Mouse (Mus musculus) hindbrain, embryonic 12.5 days (tissue): ENCODE data around the gene Rbm45. TPM values are rescaled to one million over a fixed set of nuclear protein-coding genes. Genes with fewer than 3 reads are reported as not detected.
A peak's percentile ranks its signal among the peaks of the same experiment; 100 is the strongest.

Source experiments
- ATAC-seq: fragments of 200-750 bp; cut with Nextera tagmentation; 2 replicates; pipeline ENCODE4 v1.8.0; 2017; ENCODE audit warnings: moderate TSS enrichment; ENCODE audit not compliant: low FRiP score
- H3K27ac ChIP-seq: fragments of 300-500 bp; sonication (generic); 2 replicates; pipeline ENCODE4 v1.5.1; 2016; ENCODE audit warnings: mild to moderate bottlenecking
- H3K27me3 ChIP-seq: fragments of 300-500 bp; sonication (generic); 2 replicates; pipeline ENCODE4 v1.6.1; 2016; ENCODE audit warnings: mild to moderate bottlenecking
- H3K36me3 ChIP-seq: fragments of 300-500 bp; sonication (generic); 2 replicates; pipeline ENCODE4 v1.6.1; 2016; ENCODE audit warnings: mild to moderate bottlenecking
- H3K4me1 ChIP-seq: fragments of 300-500 bp; sonication (generic); 2 replicates; pipeline ENCODE4 v1.6.1; 2016
- H3K4me2 ChIP-seq: fragments of 300-500 bp; sonication (generic); replicated peaks from 2 replicates; pipeline ENCODE4 v1.6.1; 2016; ENCODE audit warnings: mild to moderate bottlenecking
- H3K4me3 ChIP-seq: fragments of 300-500 bp; sonication (generic); 2 replicates; pipeline ENCODE4 v1.5.1; 2016; ENCODE audit warnings: mild to moderate bottlenecking
- H3K9ac ChIP-seq: fragments of 300-500 bp; sonication (generic); 2 replicates; pipeline ENCODE4 v1.6.1; 2016; ENCODE audit warnings: mild to moderate bottlenecking, moderate library complexity
- H3K9me3 ChIP-seq: fragments of 300-500 bp; sonication (generic); replicated peaks from 2 replicates; pipeline ENCODE4 v1.6.1; 2016; ENCODE audit warnings: mild to moderate bottlenecking
- WGBS: fragments of 180-500 bp; shearing (Covaris S2); methylation state at CpG from one replicate; pipeline ENCODE4 v1.1.7; 2016; 5-methylcytosine and 5-hydroxymethylcytosine counted together
- polyA plus RNA-seq: library from polyadenylated mRNA; unstranded; fragments of >200 nt; fragmentation: Nextera tagmentation; extraction: Ambion mirVana; gene quantifications from 2 replicates; pipeline ENCODE4 v1.2.1, GENCODE M21; 2016

The Rbm45 gene
- polyA plus RNA-seq, 1 experiment from 2014 or later: 18.4 TPM

DNA sequence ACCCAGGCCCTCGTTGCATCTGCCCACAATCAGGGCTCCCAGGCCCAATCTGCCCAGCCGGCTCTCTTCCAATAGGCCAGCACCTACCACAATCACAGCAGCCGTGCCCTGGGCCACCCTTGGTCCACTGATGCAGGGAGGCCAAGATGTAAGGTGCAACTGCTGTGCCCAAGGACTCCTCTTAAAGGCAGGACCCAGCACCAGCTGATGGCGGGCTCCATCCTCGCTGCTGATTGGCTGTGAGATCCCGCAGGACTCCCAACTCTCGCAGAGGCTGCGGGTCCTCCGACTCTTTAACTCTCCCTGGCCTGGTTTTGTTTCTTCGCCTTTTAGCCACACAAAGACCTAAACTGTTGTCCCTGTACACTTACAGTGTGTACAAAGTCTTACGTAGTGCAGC lies 9.6 kb upstream of the Rbm45 start, which contains the start of gene Cyct:
TSS of gene Cyct (minus strand) at position 225 of the 400 bp plus-strand sequence.
- Histone ChIP-seq H3K4me1 (no peaks in the 10 kb centered on the region), H3K4me2 (no peak within 1 kb of the TSS), H3K27ac (no peak within 1 kb of the TSS), H3K36me3 (no peaks in the 10 kb centered on the region), H3K4me3 (no peak within 1 kb of the TSS), H3K27me3 (no peaks in the 10 kb centered on the region), H3K9me3 (no peaks in the 10 kb centered on the region), H3K9ac (no peak within 1 kb of the TSS)
- no peak for ATAC-seq
- WGBS: 88% methylated on average over 11 of the region's 11 CpGs

DNA sequence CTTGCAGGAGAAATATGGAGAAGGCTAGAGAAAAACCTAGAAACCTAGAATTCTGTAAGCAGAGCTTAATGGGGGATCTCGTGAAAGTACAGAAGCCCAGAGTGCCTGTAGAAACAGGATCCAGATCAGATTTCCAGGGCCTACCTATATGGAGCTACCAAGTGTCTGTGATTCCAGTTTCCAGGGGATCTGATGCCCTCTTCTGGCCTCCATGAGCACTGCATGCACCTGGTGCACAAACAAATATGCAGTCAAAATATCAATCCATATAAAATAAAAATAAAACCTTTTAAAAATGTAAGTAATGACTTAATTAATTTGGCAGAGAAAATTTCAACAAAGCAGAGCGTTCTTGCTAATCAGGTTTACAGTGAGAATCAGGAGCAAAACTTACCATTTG lies 7.7 kb upstream of the Rbm45 start:
- Histone ChIP-seq H3K4me1 (no peaks in the 10 kb centered on the region), H3K9ac (no peak overlapping the region), H3K9me3 (no peaks in the 10 kb centered on the region), H3K27me3 (no peaks in the 10 kb centered on the region), H3K4me3 (no peak overlapping the region), H3K27ac (no peak overlapping the region), H3K36me3 (no peaks in the 10 kb centered on the region), H3K4me2 (no peak overlapping the region)
- ATAC-seq: no peak
- 50% methylated on average over 2 of the region's 2 CpGs for WGBS

GRCm38 (mm10) chr2:76365811-76366210 lies 4.0 kb upstream of the Rbm45 start:
- no peaks in the 10 kb centered on the region for H3K36me3 ChIP-seq
- H3K9me3 ChIP-seq: no peaks in the 10 kb centered on the region
- peaks cover 1% of the 10 kb centered on the region for H3K4me1 ChIP-seq
- no peak overlapping the region for H3K9ac ChIP-seq
- ATAC-seq: no peak
- no peak overlapping the region for H3K27ac ChIP-seq
- H3K27me3 ChIP-seq: no peaks in the 10 kb centered on the region
- WGBS: 67% methylated on average over 4 of the region's 4 CpGs
- no peak overlapping the region for H3K4me2 ChIP-seq
- no peak overlapping the region for H3K4me3 ChIP-seq

GRCm38 (mm10) chr2:76367188-76367922 lies 2.4 kb upstream of the Rbm45 start:
- Histone ChIP-seq H3K9me3 (no peaks in the 10 kb centered on the region), H3K4me3 (no peak overlapping the region), H3K27ac (no peak overlapping the region), H3K27me3 (no peaks in the 10 kb centered on the region), H3K9ac (no peak overlapping the region), H3K4me1 (peaks cover 8% of the 10 kb centered on the region), H3K4me2 (no peak overlapping the region), H3K36me3 (no peaks in the 10 kb centered on the region)
- WGBS: 20% methylated on average over 9 of the region's 9 CpGs
- ATAC-seq: no peak

- 0 out of 2 replicates have a peak, but pooled peaks have one; percentile 1 for ATAC-seq
- Histone ChIP-seq H3K36me3 (peaks cover 10% of the 10 kb centered on the region), H3K27ac (no peak overlapping the region), H3K4me2 (no peak overlapping the region), H3K4me1 (peaks cover 8% of the 10 kb centered on the region), H3K9ac (no peak overlapping the region), H3K4me3 (no peak overlapping the region), H3K27me3 (no peaks in the 10 kb centered on the region), H3K9me3 (no peaks in the 10 kb centered on the region)
- 72% methylated on average over 13 of the region's 13 CpGs for WGBS
These were observed 723 bp upstream of the Rbm45 start for GRCm38 (mm10) chr2:76368861-76369660.

DNA sequence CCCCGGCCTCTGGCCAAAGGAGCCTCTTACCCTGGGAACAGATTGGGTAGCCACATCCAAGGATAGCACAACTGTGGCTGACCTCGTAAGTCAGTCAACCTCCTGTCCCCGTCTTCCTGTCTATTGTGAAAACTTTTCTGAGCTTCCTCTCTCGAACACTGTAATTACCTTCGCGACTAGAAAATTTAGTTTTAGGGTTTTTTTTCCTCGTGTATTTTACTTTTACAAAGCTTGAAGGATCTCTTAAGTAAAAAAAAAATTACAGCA lies 805 bp downstream of the Rbm45 start:
- no peaks in the 10 kb centered on the region for H3K9me3 ChIP-seq
- H3K36me3 ChIP-seq: peaks cover 20% of the 10 kb centered on the region
- H3K9ac ChIP-seq: peak overlapping the region; percentile 95
- no peak overlapping the region for H3K27ac ChIP-seq
- peak overlapping the region; percentile 86 for H3K4me2 ChIP-seq
- no peak for ATAC-seq
- peaks cover 8% of the 10 kb centered on the region for H3K4me1 ChIP-seq
- H3K27me3 ChIP-seq: no peaks in the 10 kb centered on the region
- WGBS: 6% methylated on average over 7 of the region's 7 CpGs
- peak overlapping the region; percentile 96 for H3K4me3 ChIP-seq

GRCm38 (mm10) chr2:76372244-76372643 lies 2.5 kb downstream of the Rbm45 start:
- Histone ChIP-seq H3K9ac (no peak overlapping the region), H3K4me1 (peaks cover 8% of the 10 kb centered on the region), H3K9me3 (no peaks in the 10 kb centered on the region), H3K36me3 (peaks cover 30% of the 10 kb centered on the region), H3K4me2 (no peak overlapping the region), H3K4me3 (no peak overlapping the region), H3K27ac (no peak overlapping the region), H3K27me3 (no peaks in the 10 kb centered on the region)
- no peak for ATAC-seq
- 87% methylated on average over 4 of the region's 4 CpGs for WGBS

DNA sequence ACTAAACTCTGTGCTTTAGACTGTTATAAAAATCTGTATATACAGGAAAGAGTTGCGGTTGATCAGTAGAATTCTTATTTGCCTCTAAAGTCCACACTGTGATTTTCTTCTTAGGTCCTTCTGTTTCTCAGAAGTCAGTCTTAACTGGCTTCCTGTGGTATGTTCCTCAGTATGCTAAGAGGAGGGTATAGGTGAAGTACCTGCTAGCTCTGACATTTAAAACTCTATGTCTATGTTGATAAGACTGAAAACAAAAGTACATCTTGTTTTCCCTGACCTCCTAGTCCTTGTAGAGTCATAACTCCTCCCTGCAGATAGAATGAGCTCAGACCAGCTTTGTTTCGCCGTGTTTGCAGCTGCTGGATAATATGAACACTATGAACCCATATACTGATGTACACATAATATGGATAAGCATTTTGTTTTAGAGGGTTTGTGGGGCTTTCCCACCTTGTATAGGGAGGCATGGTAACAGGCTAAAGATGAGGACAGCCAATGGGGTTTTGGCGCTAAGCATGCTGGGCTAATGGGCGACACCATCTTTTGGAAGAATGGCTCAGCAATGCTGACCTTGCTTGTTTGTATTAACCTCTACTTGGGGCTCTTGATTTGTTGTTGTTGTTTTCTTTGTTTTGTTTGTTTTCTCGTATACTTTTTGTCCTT lies 4.9 kb downstream of the Rbm45 start:
- Histone ChIP-seq H3K4me1 (peaks cover 8% of the 10 kb centered on the region), H3K36me3 (peaks cover 50% of the 10 kb centered on the region), H3K27me3 (no peaks in the 10 kb centered on the region), H3K9me3 (no peaks in the 10 kb centered on the region), H3K27ac (no peak overlapping the region), H3K4me2 (no peak overlapping the region), H3K9ac (no peak overlapping the region), H3K4me3 (no peak overlapping the region)
- no peak for ATAC-seq
- 89% methylated on average over 6 of the region's 6 CpGs for WGBS

GRCm38 (mm10) chr2:76378646-76379045 lies 8.9 kb downstream of the Rbm45 start:
- Histone ChIP-seq H3K4me2 (no peak overlapping the region), H3K27me3 (no peaks in the 10 kb centered on the region), H3K27ac (no peak overlapping the region), H3K9me3 (no peaks in the 10 kb centered on the region), H3K4me3 (no peak overlapping the region), H3K4me1 (no peaks in the 10 kb centered on the region), H3K9ac (no peak overlapping the region), H3K36me3 (peaks cover 72% of the 10 kb centered on the region)
- 93% methylated on average over 19 of the region's 19 CpGs for WGBS
- ATAC-seq: no peak

- ATAC-seq: no peak
- H3K36me3 ChIP-seq: peaks cover 33% of the 10 kb centered on the region
- H3K4me2 ChIP-seq: no peak overlapping the region
- no peaks in the 10 kb centered on the region for H3K9me3 ChIP-seq
- no peak overlapping the region for H3K9ac ChIP-seq
- no peaks in the 10 kb centered on the region for H3K4me1 ChIP-seq
- no peak overlapping the region for H3K4me3 ChIP-seq
- no peaks in the 10 kb centered on the region for H3K27me3 ChIP-seq
- no peak overlapping the region for H3K27ac ChIP-seq
These were observed 16.7 kb downstream of the Rbm45 start for GRCm38 (mm10) chr2:76386531-76386930.

DNA sequence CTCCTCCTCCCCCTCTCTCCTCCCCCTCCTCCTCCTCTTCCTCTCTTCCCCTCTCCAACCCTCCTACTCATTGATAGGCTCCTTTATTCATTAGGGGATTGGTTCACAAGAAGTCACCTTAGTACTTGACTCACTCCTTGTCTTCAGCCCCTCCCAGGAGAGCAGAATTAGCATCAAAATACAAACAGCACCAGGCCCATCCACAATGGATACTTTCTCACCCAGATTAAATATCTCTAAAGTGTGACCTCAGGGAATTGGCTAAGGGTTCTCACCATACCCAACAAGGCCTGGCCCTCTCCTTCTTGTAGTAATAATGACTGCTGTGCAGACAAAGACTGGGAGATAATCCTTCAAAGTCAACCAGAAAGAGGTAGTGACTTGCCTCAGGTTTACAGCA lies 30.4 kb downstream of the Rbm45 start:
- Histone ChIP-seq H3K27ac (no peak overlapping the region), H3K27me3 (peaks cover 19% of the 10 kb centered on the region), H3K4me3 (no peak overlapping the region), H3K36me3 (no peaks in the 10 kb centered on the region), H3K9me3 (no peaks in the 10 kb centered on the region), H3K4me1 (peaks cover 3% of the 10 kb centered on the region; the same call in 1 of the 2 replicates), H3K4me2 (no peak overlapping the region), H3K9ac (no peak overlapping the region)
- no peak for ATAC-seq

DNA sequence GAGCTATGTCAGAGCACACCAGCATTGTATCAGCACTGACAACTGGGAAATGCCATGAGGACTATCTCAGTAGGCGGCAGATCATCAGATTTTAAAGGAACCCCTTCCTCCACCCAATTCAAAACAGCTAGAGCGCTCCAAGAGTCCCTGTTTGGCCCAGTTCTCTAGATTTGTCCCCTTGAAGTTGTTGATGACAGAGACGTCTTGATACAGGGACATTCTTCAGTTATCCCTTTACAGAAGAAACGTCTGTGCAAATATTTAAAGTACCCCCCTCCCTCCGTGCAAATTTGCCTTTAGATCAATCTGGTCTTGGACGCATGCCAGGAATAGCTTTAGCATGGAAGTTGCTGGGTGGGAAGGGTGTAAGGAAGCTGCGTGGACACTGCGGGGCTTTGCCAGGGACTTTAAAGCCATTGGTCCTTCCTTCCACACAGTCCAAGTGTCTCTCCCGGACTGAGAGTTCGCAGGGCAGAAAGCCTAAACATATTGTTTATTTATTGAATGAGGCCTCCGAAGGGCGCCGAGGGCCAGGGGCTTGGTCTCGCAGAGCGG lies 35.9 kb downstream of the Rbm45 start:
- Histone ChIP-seq H3K27ac (peak overlapping the region; percentile 92), H3K4me1 (peaks cover 12% of the 10 kb centered on the region; the same call in 1 of the 2 replicates), H3K9me3 (no peaks in the 10 kb centered on the region), H3K4me2 (peak overlapping the region; percentile 76), H3K27me3 (peaks cover 19% of the 10 kb centered on the region), H3K36me3 (no peaks in the 10 kb centered on the region), H3K9ac (peak overlapping the region; percentile 89), H3K4me3 (peak overlapping the region; percentile 84)
- peak; percentile 54; the same call in 1 of the 2 replicates for ATAC-seq
- 2% methylated on average over 15 of the region's 15 CpGs for WGBS
